Mouse (Mus musculus): Measurements from ENCODE around the gene Optc. TPM values are rescaled to one million over a fixed set of nuclear protein-coding genes. Genes with fewer than 3 reads are reported as not detected.

Optc gene
- polyA plus RNA-seq (2016; fragmentation: Nextera tagmentation; extraction: Ambion mirVana): 2.1 and 2.9 TPM in 2 replicates

- ATAC-seq (ENCODE audit: low FRiP score, low read depth): peak; percentile 77
- Histone ChIP-seq H3K4me3 (peak within 1 kb of the TSS; percentile 37), H3K9ac (peak within 1 kb of the TSS; percentile 36), H3K27me3 (replicated peaks) (0 out of 2 replicates have a peak, but pooled peaks cover 6% of the 10 kb centered on the region), H3K36me3 (no peaks in the 10 kb centered on the region), H3K9me3 (no peaks in the 10 kb centered on the region), H3K27ac (peak within 1 kb of the TSS; percentile 50; the same call in 1 of the 2 replicates), H3K4me2 (replicated peaks) (peak within 1 kb of the TSS; percentile 83), H3K4me1 (peaks cover 28% of the 10 kb centered on the region)
- 2% methylated on average over 30 of the region's 30 CpGs for WGBS
Measured at GRCm38 (mm10) chr1:133907949-133908658, at the start of gene Optc. Gene Optc (minus strand): TSS chr1:133907999.

GRCm38 (mm10) chr1:133954009-133954408 is 46.2 kb upstream of the Optc start:
- no peak overlapping the region for H3K4me3 ChIP-seq
- no peak overlapping the region for H3K27ac ChIP-seq
- WGBS: 82% methylated on average over 2 of the region's 2 CpGs
- no peaks in the 10 kb centered on the region for H3K9me3 ChIP-seq
- H3K4me1 ChIP-seq: no peaks in the 10 kb centered on the region
- H3K36me3 ChIP-seq: no peaks in the 10 kb centered on the region
- H3K27me3 ChIP-seq (replicated peaks): no peaks in the 10 kb centered on the region
- H3K4me2 ChIP-seq (replicated peaks): no peak overlapping the region
- no peak overlapping the region for H3K9ac ChIP-seq
- no peak for ATAC-seq (ENCODE audit: low FRiP score, low read depth)

GRCm38 (mm10) chr1:133953261-133953742 is 45.5 kb upstream of the Optc start:
- H3K27ac ChIP-seq: no peak overlapping the region
- 43% methylated on average over 9 of the region's 9 CpGs for WGBS
- no peak for ATAC-seq (ENCODE audit: low FRiP score, low read depth)

GRCm38 (mm10) chr1:133951598-133951997 is 43.8 kb upstream of the Optc start:
- Histone ChIP-seq H3K9ac (no peak overlapping the region), H3K4me3 (no peak overlapping the region), H3K27me3 (replicated peaks) (no peaks in the 10 kb centered on the region), H3K36me3 (no peaks in the 10 kb centered on the region), H3K9me3 (no peaks in the 10 kb centered on the region), H3K4me2 (replicated peaks) (no peak overlapping the region), H3K4me1 (no peaks in the 10 kb centered on the region), H3K27ac (no peak overlapping the region)
- 68% methylated on average over 6 of the region's 6 CpGs for WGBS
- no peak for ATAC-seq (ENCODE audit: low FRiP score, low read depth)

More at GRCm38 (mm10) chr1:133953261-133953742, 45.5 kb upstream of the Optc start:
- Histone ChIP-seq H3K9ac (no peak overlapping the region), H3K4me2 (replicated peaks) (no peak overlapping the region), H3K4me1 (no peaks in the 10 kb centered on the region), H3K27me3 (replicated peaks) (no peaks in the 10 kb centered on the region), H3K4me3 (no peak overlapping the region), H3K36me3 (no peaks in the 10 kb centered on the region), H3K9me3 (no peaks in the 10 kb centered on the region)

GRCm38 (mm10) chr1:133950061-133950782 is 42.4 kb upstream of the Optc start:
- H3K9ac ChIP-seq: no peak overlapping the region
- no peaks in the 10 kb centered on the region for H3K4me1 ChIP-seq
- H3K36me3 ChIP-seq: no peaks in the 10 kb centered on the region
- ATAC-seq (ENCODE audit: low FRiP score, low read depth): no peak
- no peak overlapping the region for H3K4me3 ChIP-seq
- WGBS: 71% methylated on average over 7 of the region's 7 CpGs
- H3K9me3 ChIP-seq: no peaks in the 10 kb centered on the region
- no peaks in the 10 kb centered on the region for H3K27me3 ChIP-seq (replicated peaks)
- H3K27ac ChIP-seq: no peak overlapping the region
- H3K4me2 ChIP-seq (replicated peaks): no peak overlapping the region

GRCm38 (mm10) chr1:133945106-133945505 is 37.3 kb upstream of the Optc start:
- Histone ChIP-seq H3K4me1 (no peaks in the 10 kb centered on the region), H3K27ac (no peak overlapping the region), H3K9me3 (no peaks in the 10 kb centered on the region), H3K9ac (no peak overlapping the region), H3K4me3 (no peak overlapping the region), H3K27me3 (replicated peaks) (no peaks in the 10 kb centered on the region), H3K36me3 (no peaks in the 10 kb centered on the region), H3K4me2 (replicated peaks) (no peak overlapping the region)
- ATAC-seq (ENCODE audit: low FRiP score, low read depth): no peak
- 94% methylated on average over 3 of the region's 3 CpGs for WGBS

- ATAC-seq (ENCODE audit: low FRiP score, low read depth): no peak
- H3K9me3 ChIP-seq: no peaks in the 10 kb centered on the region
- no peaks in the 10 kb centered on the region for H3K4me1 ChIP-seq
- H3K9ac ChIP-seq: no peak overlapping the region
- H3K27ac ChIP-seq: no peak overlapping the region
- no peak overlapping the region for H3K4me3 ChIP-seq
- no peaks in the 10 kb centered on the region for H3K27me3 ChIP-seq (replicated peaks)
- H3K4me2 ChIP-seq (replicated peaks): no peak overlapping the region
- H3K36me3 ChIP-seq: no peaks in the 10 kb centered on the region
- 90% methylated on average over 3 of the region's 3 CpGs for WGBS
Measured at GRCm38 (mm10) chr1:133941904-133942303, 34.1 kb upstream of the Optc start.

GRCm38 (mm10) chr1:133941158-133941860 is 33.5 kb upstream of the Optc start:
- ATAC-seq (ENCODE audit: low FRiP score, low read depth): no peak
- Histone ChIP-seq H3K4me3 (no peak overlapping the region), H3K27me3 (replicated peaks) (no peaks in the 10 kb centered on the region), H3K9ac (no peak overlapping the region), H3K27ac (no peak overlapping the region), H3K4me2 (replicated peaks) (no peak overlapping the region), H3K4me1 (no peaks in the 10 kb centered on the region), H3K36me3 (no peaks in the 10 kb centered on the region), H3K9me3 (no peaks in the 10 kb centered on the region)
- WGBS: 58% methylated on average over 11 of the region's 11 CpGs

- no peak overlapping the region for H3K4me2 ChIP-seq (replicated peaks)
- H3K27me3 ChIP-seq (replicated peaks): no peaks in the 10 kb centered on the region
- no peak overlapping the region for H3K4me3 ChIP-seq
- ATAC-seq (ENCODE audit: low FRiP score, low read depth): no peak
- no peak overlapping the region for H3K9ac ChIP-seq
- WGBS: 81% methylated on average over 3 of the region's 3 CpGs
- no peak overlapping the region for H3K27ac ChIP-seq
- H3K9me3 ChIP-seq: 0 out of 2 replicates have a peak, but pooled peaks cover 5% of the 10 kb centered on the region
- H3K4me1 ChIP-seq: no peaks in the 10 kb centered on the region
- no peaks in the 10 kb centered on the region for H3K36me3 ChIP-seq
Measured at GRCm38 (mm10) chr1:133940481-133941092, 32.8 kb upstream of the Optc start.

GRCm38 (mm10) chr1:133939708-133940107 is 31.9 kb upstream of the Optc start:
- H3K9ac ChIP-seq: no peak overlapping the region
- no peaks in the 10 kb centered on the region for H3K4me1 ChIP-seq
- no peak for ATAC-seq (ENCODE audit: low FRiP score, low read depth)
- WGBS: 89% methylated on average over 8 of the region's 8 CpGs
- no peaks in the 10 kb centered on the region for H3K27me3 ChIP-seq (replicated peaks)
- H3K9me3 ChIP-seq: 0 out of 2 replicates have a peak, but pooled peaks cover 5% of the 10 kb centered on the region
- H3K4me2 ChIP-seq (replicated peaks): no peak overlapping the region
- H3K4me3 ChIP-seq: no peak overlapping the region
- H3K27ac ChIP-seq: no peak overlapping the region
- H3K36me3 ChIP-seq: no peaks in the 10 kb centered on the region

- no peaks in the 10 kb centered on the region for H3K27me3 ChIP-seq (replicated peaks)
- H3K4me1 ChIP-seq: no peaks in the 10 kb centered on the region; the same call in 1 of the 2 replicates
- no peak overlapping the region for H3K27ac ChIP-seq
- 94% methylated on average over 3 of the region's 3 CpGs for WGBS
- H3K9ac ChIP-seq: no peak overlapping the region
- H3K36me3 ChIP-seq: no peaks in the 10 kb centered on the region
- 0 out of 2 replicates have a peak, but pooled peaks cover 5% of the 10 kb centered on the region for H3K9me3 ChIP-seq
- no peak overlapping the region for H3K4me3 ChIP-seq
- H3K4me2 ChIP-seq (replicated peaks): no peak overlapping the region
- no peak for ATAC-seq (ENCODE audit: low FRiP score, low read depth)
Measured at GRCm38 (mm10) chr1:133936169-133936568, 28.4 kb upstream of the Optc start.

Measured in neural tube, embryonic 12.5 days (tissue).